ENCODE assay signal across 8 mouse cellular contexts in genomic region chr11:106159921-106160840, GRCm38 (mm10). TPM values are rescaled to one million over a fixed set of nuclear protein-coding genes. Genes with fewer than 3 reads are reported as not detected.
A peak's percentile ranks its signal among the peaks of the same experiment; 100 is the strongest.
DNase-seq lines count a peak whose midpoint lies in the region; ATAC-seq and TF ChIP-seq lines count a peak whose summit lies in the region.

No protein-coding gene starts in this region.

- H3K9me3 ChIP-seq in embryonic facial prominence, embryonic 10.5 days = no peaks in the 10 kb centered on the region
- no peaks in the 10 kb centered on the region for H3K9me3 ChIP-seq in limb, embryonic 14.5 days (ENCODE audit: control insufficient read depth, low read length)
- no peaks in the 10 kb centered on the region for H3K9me3 ChIP-seq in midbrain, embryonic 15.5 days

- H3K27me3 ChIP-seq in embryonic facial prominence, embryonic 10.5 days (replicated peaks; ENCODE audit: low read depth, poor library complexity, severe bottlenecking) = no peaks in the 10 kb centered on the region
- H3K27me3 ChIP-seq in limb, embryonic 14.5 days (ENCODE audit: control insufficient read depth, insufficient read depth, low read length) = no peaks in the 10 kb centered on the region
- no peaks in the 10 kb centered on the region for H3K27me3 ChIP-seq in midbrain, embryonic 15.5 days (replicated peaks)

- ATAC-seq in limb, embryonic 14.5 days (ENCODE audit: low FRiP score, low read depth) = peak; percentile 78
- peak; percentile 69 for ATAC-seq in midbrain, embryonic 15.5 days (replicated peaks)

- DNase-seq in 3T3-L1 (ENCODE audit: low read depth, low spot score) = peak; percentile 32
- peak; percentile 60 for DNase-seq in adrenal gland, adult 8-10 months
- DNase-seq in embryonic facial prominence, embryonic 10.5 days (ENCODE audit: low spot score) = peak; percentile 90
- peak; percentile 73 for DNase-seq in heart, adult 9 months (ENCODE audit: low spot score in 2 of 2)
- DNase-seq in kidney, adult 8-10 months = peak; percentile 38 to 62
- DNase-seq in limb, embryonic 14.5 days (ENCODE audit: low spot score) = peak; percentile 81
- DNase-seq in spleen, postnatal 10 days (ENCODE audit: low spot score in 2 of 2) = peak; percentile 66 to 81

- H3K9ac ChIP-seq in limb, embryonic 14.5 days (ENCODE audit: low read depth, low read length, severe bottlenecking) = peak overlapping the region; percentile 95
- H3K9ac ChIP-seq in midbrain, embryonic 15.5 days = peak overlapping the region; percentile 95

- H3K4me3 ChIP-seq in embryonic facial prominence, embryonic 10.5 days = peak overlapping the region; percentile 90
- H3K4me3 ChIP-seq in limb, embryonic 14.5 days (replicated peaks; ENCODE audit: low read length) = peak overlapping the region; percentile 83
- peak overlapping the region; percentile 86 for H3K4me3 ChIP-seq in midbrain, embryonic 15.5 days

- peak overlapping the region; percentile 62 for H3K4me2 ChIP-seq in limb, embryonic 14.5 days (replicated peaks; ENCODE audit: low read depth, low read length, severe bottlenecking)
- peak overlapping the region; percentile 72 for H3K4me2 ChIP-seq in midbrain, embryonic 15.5 days

- H3K36me3 ChIP-seq in embryonic facial prominence, embryonic 10.5 days (replicated peaks) = peaks cover 73% of the 10 kb centered on the region
- peaks cover 54% of the 10 kb centered on the region for H3K36me3 ChIP-seq in limb, embryonic 14.5 days (ENCODE audit: control insufficient read depth, insufficient read depth, low read length)
- peaks cover 11% of the 10 kb centered on the region; the same call in 1 of the 2 replicates for H3K36me3 ChIP-seq in midbrain, embryonic 15.5 days (replicated peaks)

- peak overlapping the region; percentile 99 for H3K27ac ChIP-seq in embryonic facial prominence, embryonic 10.5 days (replicated peaks)
- peak overlapping the region; percentile 95 for H3K27ac ChIP-seq in limb, embryonic 14.5 days (replicated peaks; ENCODE audit: low read depth, low read length)
- peak overlapping the region; percentile 99 for H3K27ac ChIP-seq in midbrain, embryonic 15.5 days

- H3K4me1 ChIP-seq in embryonic facial prominence, embryonic 10.5 days = peaks cover 58% of the 10 kb centered on the region
- peaks cover 21% of the 10 kb centered on the region for H3K4me1 ChIP-seq in limb, embryonic 14.5 days (ENCODE audit: control insufficient read depth, insufficient read depth, low read length)
- H3K4me1 ChIP-seq in midbrain, embryonic 15.5 days = peaks cover 41% of the 10 kb centered on the region

- TF ChIP-seq POLR2A in limb, embryonic 14.5 days (IDR thresholded peaks at IDR 0.05; ENCODE audit: borderline replicate concordance, extremely low read depth, insufficient read depth, insufficient read length) = peak; percentile 52; the same call in 1 of the 2 replicates

- under 1% methylated on average over 104 of the region's 106 CpGs for WGBS in embryonic facial prominence, embryonic 10.5 days
- under 1% methylated on average over 51 of the region's 106 CpGs for WGBS in limb, embryonic 14.5 days
- WGBS in midbrain, embryonic 15.5 days = under 1% methylated on average over 97 of the region's 106 CpGs

RNA-seq across cellular contexts. Expression of gene Gm10840, which starts 0.5 kb away (rescaled TPM):
- total RNA-seq in adrenal gland, adult 8-10 months (2022) = not detected
- 1.5 TPM in 1 of 2 replicates, not detected in the other for polyA plus RNA-seq in embryonic facial prominence, embryonic 10.5 days (2016; fragmentation: Nextera tagmentation; extraction: Ambion mirVana)
- polyA plus RNA-seq in limb, embryonic 14.5 days (2012; rRNA removed) = not detected in 2 replicates
- polyA plus RNA-seq in limb, embryonic 14.5 days (2014; fragmentation: Nextera tagmentation; extraction: Ambion mirVana) = not detected in 2 replicates
- 0.72 TPM in 1 of 2 replicates, not detected in the other for polyA plus RNA-seq in midbrain, embryonic 15.5 days (2015; fragmentation: Nextera tagmentation; extraction: Ambion mirVana)

RNA-seq across cellular contexts. Expression of gene Limd2, which starts 0.5 kb away (rescaled TPM):
- 10 to 100 TPM in 3 of 4 experiments, 1 to 10 TPM in 1; 9.6 to 18.9 (median 14.3) TPM for total RNA-seq in adrenal gland, adult 8-10 months (2022)
- 445 and 476 TPM in 2 replicates for polyA plus RNA-seq in embryonic facial prominence, embryonic 10.5 days (2016; fragmentation: Nextera tagmentation; extraction: Ambion mirVana)
- polyA plus RNA-seq in limb, embryonic 14.5 days (2012; rRNA removed) = 148 and 169 TPM in 2 replicates
- polyA plus RNA-seq in limb, embryonic 14.5 days (2014; fragmentation: Nextera tagmentation; extraction: Ambion mirVana) = 237 and 260 TPM in 2 replicates
- polyA plus RNA-seq in midbrain, embryonic 15.5 days (2015; fragmentation: Nextera tagmentation; extraction: Ambion mirVana) = 167 and 179 TPM in 2 replicates

RNA-seq across cellular contexts. Expression of gene Strada, which starts 41.8 kb away (rescaled TPM):
- total RNA-seq in adrenal gland, adult 8-10 months (2022) = 10 to 100 TPM; 15.1 to 26.8 (median 19.3) TPM
- polyA plus RNA-seq in embryonic facial prominence, embryonic 10.5 days (2016; fragmentation: Nextera tagmentation; extraction: Ambion mirVana) = 40.0 and 40.4 TPM in 2 replicates
- 46.8 and 62.2 TPM in 2 replicates for polyA plus RNA-seq in limb, embryonic 14.5 days (2012; rRNA removed)
- polyA plus RNA-seq in limb, embryonic 14.5 days (2014; fragmentation: Nextera tagmentation; extraction: Ambion mirVana) = 24.0 and 28.5 TPM in 2 replicates
- 28.1 and 29.1 TPM in 2 replicates for polyA plus RNA-seq in midbrain, embryonic 15.5 days (2015; fragmentation: Nextera tagmentation; extraction: Ambion mirVana)

RNA-seq across cellular contexts. Expression of gene Ccdc47, which starts 56.0 kb away (rescaled TPM):
- 100 to 1,000 TPM in 3 of 4 experiments, 10 to 100 TPM in 1; 84.3 to 125 (median 116) TPM for total RNA-seq in adrenal gland, adult 8-10 months (2022)
- 71.2 and 72.9 TPM in 2 replicates for polyA plus RNA-seq in embryonic facial prominence, embryonic 10.5 days (2016; fragmentation: Nextera tagmentation; extraction: Ambion mirVana)
- polyA plus RNA-seq in limb, embryonic 14.5 days (2012; rRNA removed) = 43.6 and 48.8 TPM in 2 replicates
- 63.7 and 66.1 TPM in 2 replicates for polyA plus RNA-seq in limb, embryonic 14.5 days (2014; fragmentation: Nextera tagmentation; extraction: Ambion mirVana)
- polyA plus RNA-seq in midbrain, embryonic 15.5 days (2015; fragmentation: Nextera tagmentation; extraction: Ambion mirVana) = 109 and 111 TPM in 2 replicates

RNA-seq across cellular contexts. Expression of gene Ddx42, which starts 56.5 kb away (rescaled TPM):
- total RNA-seq in adrenal gland, adult 8-10 months (2022) = 10 to 100 TPM; 53.4 to 71.6 (median 64.1) TPM
- polyA plus RNA-seq in embryonic facial prominence, embryonic 10.5 days (2016; fragmentation: Nextera tagmentation; extraction: Ambion mirVana) = 107 and 108 TPM in 2 replicates
- 35.3 and 50.4 TPM in 2 replicates for polyA plus RNA-seq in limb, embryonic 14.5 days (2012; rRNA removed)
- polyA plus RNA-seq in limb, embryonic 14.5 days (2014; fragmentation: Nextera tagmentation; extraction: Ambion mirVana) = 63.9 and 73.3 TPM in 2 replicates
- polyA plus RNA-seq in midbrain, embryonic 15.5 days (2015; fragmentation: Nextera tagmentation; extraction: Ambion mirVana) = 89.1 and 93.6 TPM in 2 replicates

Comparison
In these comparisons a context has a peak if more than half of its experiments do, and no peak if none do; other contexts are left out.
1. Peak in every context shown above with its lines: DNase-seq, ATAC-seq, H3K4me3 ChIP-seq and H3K27ac ChIP-seq.
2. DNase-seq: peak in every context shown above with its lines; median percentile 90 in embryonic facial prominence, embryonic 10.5 days; 81 in limb, embryonic 14.5 days; 74 in spleen, postnatal 10 days; 73 in heart, adult 9 months; 60 in adrenal gland, adult 8-10 months; 50 in kidney, adult 8-10 months; 32 in 3T3-L1.